Mouse (Mus musculus): ENCODE data around the gene Actr1a. TPM values are rescaled to one million over a fixed set of nuclear protein-coding genes. Genes with fewer than 3 reads are reported as not detected.

Actr1a gene
- polyA plus RNA-seq, 1 experiment: 75.3 TPM

GRCm38 (mm10) chr19:46418051-46418450, 22.5 kb upstream of the Actr1a start:
- Histone ChIP-seq H3K27ac (ENCODE audit: insufficient read depth, low read length) (no peak overlapping the region), H3K4me1 (ENCODE audit: control insufficient read depth, insufficient read depth, low read length) (no peaks in the 10 kb centered on the region)
- TF ChIP-seq CTCF (IDR thresholded peaks at IDR 0.05; ENCODE audit: low read depth, low read length): no peak

GRCm38 (mm10) chr19:46416276-46416675, 20.7 kb upstream of the Actr1a start:
- Histone ChIP-seq H3K9me3 (replicated peaks; ENCODE audit: control insufficient read depth, insufficient read depth, low read length, poor library complexity, severe bottlenecking) (no peaks in the 10 kb centered on the region), H3K9ac (ENCODE audit: low read depth, poor library complexity, severe bottlenecking) (no peak overlapping the region), H3K27me3 (ENCODE audit: control insufficient read depth, insufficient read depth, low read length, poor library complexity, severe bottlenecking) (no peaks in the 10 kb centered on the region), H3K36me3 (ENCODE audit: control insufficient read depth, insufficient read depth, low read length, poor library complexity, severe bottlenecking) (no peaks in the 10 kb centered on the region), H3K4me3 (ENCODE audit: low read depth, low read length) (no peak overlapping the region), H3K27ac (ENCODE audit: insufficient read depth, low read length) (no peak overlapping the region), H3K4me1 (ENCODE audit: control insufficient read depth, insufficient read depth, low read length) (no peaks in the 10 kb centered on the region)
- TF ChIP-seq POLR2A (IDR thresholded peaks at IDR 0.05; ENCODE audit: insufficient read depth, low read length) (no peak), EP300 (IDR thresholded peaks at IDR 0.05; ENCODE audit: insufficient read depth, low read depth, low read length) (no peak), CTCF (IDR thresholded peaks at IDR 0.05; ENCODE audit: low read depth, low read length) (no peak)

More at GRCm38 (mm10) chr19:46418051-46418450, 22.5 kb upstream of the Actr1a start:
- Histone ChIP-seq H3K9ac (ENCODE audit: low read depth, poor library complexity, severe bottlenecking) (no peak overlapping the region), H3K4me3 (ENCODE audit: low read depth, low read length) (no peak overlapping the region), H3K9me3 (replicated peaks; ENCODE audit: control insufficient read depth, insufficient read depth, low read length, poor library complexity, severe bottlenecking) (no peaks in the 10 kb centered on the region), H3K27me3 (ENCODE audit: control insufficient read depth, insufficient read depth, low read length, poor library complexity, severe bottlenecking) (no peaks in the 10 kb centered on the region), H3K36me3 (ENCODE audit: control insufficient read depth, insufficient read depth, low read length, poor library complexity, severe bottlenecking) (no peaks in the 10 kb centered on the region)

- Histone ChIP-seq H3K27ac (ENCODE audit: insufficient read depth, low read length) (no peak overlapping the region), H3K4me1 (ENCODE audit: control insufficient read depth, insufficient read depth, low read length) (no peaks in the 10 kb centered on the region), H3K27me3 (ENCODE audit: control insufficient read depth, insufficient read depth, low read length, poor library complexity, severe bottlenecking) (no peaks in the 10 kb centered on the region), H3K9ac (ENCODE audit: low read depth, poor library complexity, severe bottlenecking) (no peak overlapping the region), H3K9me3 (replicated peaks; ENCODE audit: control insufficient read depth, insufficient read depth, low read length, poor library complexity, severe bottlenecking) (no peaks in the 10 kb centered on the region), H3K4me3 (ENCODE audit: low read depth, low read length) (no peak overlapping the region), H3K36me3 (ENCODE audit: control insufficient read depth, insufficient read depth, low read length, poor library complexity, severe bottlenecking) (no peaks in the 10 kb centered on the region)
- TF ChIP-seq CTCF (IDR thresholded peaks at IDR 0.05; ENCODE audit: low read depth, low read length) (no peak), EP300 (IDR thresholded peaks at IDR 0.05; ENCODE audit: insufficient read depth, low read depth, low read length) (no peak)
Measured at GRCm38 (mm10) chr19:46414486-46414885, 18.9 kb upstream of the Actr1a start.

GRCm38 (mm10) chr19:46413969-46414368, 18.4 kb upstream of the Actr1a start:
- Histone ChIP-seq H3K27ac (ENCODE audit: insufficient read depth, low read length) (no peak overlapping the region), H3K4me3 (ENCODE audit: low read depth, low read length) (no peak overlapping the region), H3K9ac (ENCODE audit: low read depth, poor library complexity, severe bottlenecking) (no peak overlapping the region), H3K36me3 (ENCODE audit: control insufficient read depth, insufficient read depth, low read length, poor library complexity, severe bottlenecking) (no peaks in the 10 kb centered on the region), H3K27me3 (ENCODE audit: control insufficient read depth, insufficient read depth, low read length, poor library complexity, severe bottlenecking) (no peaks in the 10 kb centered on the region), H3K4me1 (ENCODE audit: control insufficient read depth, insufficient read depth, low read length) (no peaks in the 10 kb centered on the region), H3K9me3 (replicated peaks; ENCODE audit: control insufficient read depth, insufficient read depth, low read length, poor library complexity, severe bottlenecking) (no peaks in the 10 kb centered on the region)
- TF ChIP-seq CTCF (IDR thresholded peaks at IDR 0.05; ENCODE audit: low read depth, low read length) (no peak), EP300 (IDR thresholded peaks at IDR 0.05; ENCODE audit: insufficient read depth, low read depth, low read length) (no peak), POLR2A (IDR thresholded peaks at IDR 0.05; ENCODE audit: insufficient read depth, low read length) (no peak)

GRCm38 (mm10) chr19:46412056-46412805, 16.7 kb upstream of the Actr1a start:
- Histone ChIP-seq H3K27me3 (ENCODE audit: control insufficient read depth, insufficient read depth, low read length, poor library complexity, severe bottlenecking) (no peaks in the 10 kb centered on the region), H3K9me3 (replicated peaks; ENCODE audit: control insufficient read depth, insufficient read depth, low read length, poor library complexity, severe bottlenecking) (no peaks in the 10 kb centered on the region), H3K27ac (ENCODE audit: insufficient read depth, low read length) (no peak overlapping the region), H3K4me3 (ENCODE audit: low read depth, low read length) (no peak overlapping the region), H3K9ac (ENCODE audit: low read depth, poor library complexity, severe bottlenecking) (no peak overlapping the region), H3K36me3 (ENCODE audit: control insufficient read depth, insufficient read depth, low read length, poor library complexity, severe bottlenecking) (no peaks in the 10 kb centered on the region), H3K4me1 (ENCODE audit: control insufficient read depth, insufficient read depth, low read length) (no peaks in the 10 kb centered on the region)
- no peak for TF ChIP-seq EP300 (IDR thresholded peaks at IDR 0.05; ENCODE audit: insufficient read depth, low read depth, low read length)
- no peak for TF ChIP-seq POLR2A (IDR thresholded peaks at IDR 0.05; ENCODE audit: insufficient read depth, low read length)
- TF ChIP-seq CTCF (IDR thresholded peaks at IDR 0.05; ENCODE audit: low read depth, low read length): no peak

GRCm38 (mm10) chr19:46409506-46409905, 14.0 kb upstream of the Actr1a start:
- no peak overlapping the region for H3K9ac ChIP-seq (ENCODE audit: low read depth, poor library complexity, severe bottlenecking)
- H3K9me3 ChIP-seq (replicated peaks; ENCODE audit: control insufficient read depth, insufficient read depth, low read length, poor library complexity, severe bottlenecking): no peaks in the 10 kb centered on the region
- H3K27ac ChIP-seq (ENCODE audit: insufficient read depth, low read length): no peak overlapping the region
- no peaks in the 10 kb centered on the region for H3K36me3 ChIP-seq (ENCODE audit: control insufficient read depth, insufficient read depth, low read length, poor library complexity, severe bottlenecking)
- no peak overlapping the region for H3K4me3 ChIP-seq (ENCODE audit: low read depth, low read length)
- no peaks in the 10 kb centered on the region for H3K4me1 ChIP-seq (ENCODE audit: control insufficient read depth, insufficient read depth, low read length)
- TF ChIP-seq POLR2A (IDR thresholded peaks at IDR 0.05; ENCODE audit: insufficient read depth, low read length): no peak
- no peak for TF ChIP-seq EP300 (IDR thresholded peaks at IDR 0.05; ENCODE audit: insufficient read depth, low read depth, low read length)
- TF ChIP-seq CTCF (IDR thresholded peaks at IDR 0.05; ENCODE audit: low read depth, low read length): no peak
- H3K27me3 ChIP-seq (ENCODE audit: control insufficient read depth, insufficient read depth, low read length, poor library complexity, severe bottlenecking): no peaks in the 10 kb centered on the region

Data from ES-Bruce4 (cell line).